Mouse (Mus musculus) liver, adult 2 months (tissue): ENCODE measurements at regions not wholly inside any gene's neighbourhood (a gene's known extent, or its start where the extent isn't known, plus 50 kb on each side); places are given as distances from the start of the nearest gene placed in this dataset.

Experiments
- DNase-seq: peaks from one replicate; pipeline ENCODE4 v3.0.0-alpha.2; 2011; ENCODE audit warnings: low read depth, low spot score; ENCODE audit errors: extremely low read depth
- H3K27ac ChIP-seq: fragments of 200-500 bp; replicated peaks from 2 replicates; pipeline ENCODE4 v1.5.1; 2012; ENCODE audit warnings: low read depth, mild to moderate bottlenecking, control low read depth, inconsistent platforms, low read length; ENCODE audit not compliant: insufficient read depth
- H3K27me3 ChIP-seq: fragments of 200-500 bp; 2 replicates; pipeline ENCODE4 v1.6.1; 2012; ENCODE audit warnings: mild to moderate bottlenecking, moderate library complexity, low read length, inconsistent platforms; ENCODE audit not compliant: control insufficient read depth, insufficient read depth
- H3K36me3 ChIP-seq: fragments of 200-500 bp; 2 replicates; pipeline ENCODE4 v1.6.1; 2012; ENCODE audit warnings: low read length, inconsistent platforms; ENCODE audit not compliant: control insufficient read depth, insufficient read depth
- H3K4me1 ChIP-seq: fragments of 200-500 bp; 2 replicates; pipeline ENCODE4 v1.6.1; 2011; ENCODE audit warnings: low read length; ENCODE audit not compliant: control insufficient read depth, insufficient read depth
- H3K4me3 ChIP-seq: fragments of 200-500 bp; 2 replicates; pipeline ENCODE4 v1.5.1; 2011; ENCODE audit warnings: low read depth, mild to moderate bottlenecking, control low read depth, low read length, moderate library complexity; ENCODE audit not compliant: insufficient read depth
- H3K79me2 ChIP-seq: fragments of 200-500 bp; 2 replicates; pipeline ENCODE4 v1.6.1; 2012; ENCODE audit warnings: inconsistent platforms, mild to moderate bottlenecking, low read length, moderate library complexity; ENCODE audit not compliant: control insufficient read depth, insufficient read depth
- H3K9ac ChIP-seq: fragments of 200-500 bp; 2 replicates; pipeline ENCODE4 v1.6.1; 2012; ENCODE audit warnings: low read depth, mild to moderate bottlenecking, control low read depth, inconsistent platforms, low read length
- CTCF ChIP-seq: fragments of 200-500 bp; IDR thresholded peaks from 2 replicates; pipeline ENCODE4 v1.5.1; 2011; ENCODE audit warnings: low read depth, low read length, control low read depth
- POLR2A ChIP-seq: fragments of 200-500 bp; IDR thresholded peaks from 2 replicates; pipeline ENCODE4 v1.6.1; 2011; ENCODE audit warnings: low read length, control low read depth; ENCODE audit not compliant: insufficient read depth; ENCODE audit errors: extremely low read depth
- WGBS: fragments of 180-500 bp; shearing (Covaris S2); methylation state at CpG from one replicate; pipeline ENCODE4 v1.1.7; 2018; 5-methylcytosine and 5-hydroxymethylcytosine counted together

GRCm38 (mm10) chr1:124652251-124652861, 607.0 kb upstream of the Dpp10 start:
- Histone ChIP-seq H3K27me3 (no peaks in the 10 kb centered on the region), H3K9ac (no peak overlapping the region), H3K36me3 (no peaks in the 10 kb centered on the region), H3K79me2 (no peaks in the 10 kb centered on the region), H3K4me3 (no peak overlapping the region), H3K4me1 (no peaks in the 10 kb centered on the region), H3K27ac (no peak overlapping the region)
- TF ChIP-seq POLR2A, result no peak
- no peak for TF ChIP-seq CTCF
- WGBS, result 77% methylated on average over 3 of the region's 3 CpGs
- no peak for DNase-seq

GRCm38 (mm10) chr1:124635246-124635768, 589.9 kb upstream of the Dpp10 start:
- Histone ChIP-seq H3K36me3 (no peaks in the 10 kb centered on the region), H3K9ac (no peak overlapping the region), H3K4me3 (no peak overlapping the region), H3K27me3 (no peaks in the 10 kb centered on the region), H3K27ac (no peak overlapping the region), H3K79me2 (no peaks in the 10 kb centered on the region), H3K4me1 (no peaks in the 10 kb centered on the region)
- no peak for TF ChIP-seq CTCF
- TF ChIP-seq POLR2A, result no peak
- no peak for DNase-seq

- TF ChIP-seq POLR2A, result no peak
- TF ChIP-seq CTCF, result no peak
- H3K27ac ChIP-seq, result no peak overlapping the region
- H3K4me3 ChIP-seq, result no peak overlapping the region
- no peaks in the 10 kb centered on the region for H3K36me3 ChIP-seq
- H3K4me1 ChIP-seq, result no peaks in the 10 kb centered on the region
- no peaks in the 10 kb centered on the region for H3K79me2 ChIP-seq
- no peak overlapping the region for H3K9ac ChIP-seq
- no peaks in the 10 kb centered on the region for H3K27me3 ChIP-seq
- DNase-seq, result no peak
These were observed 584.7 kb upstream of the Dpp10 start for GRCm38 (mm10) chr1:124630084-124630483.

DNA sequence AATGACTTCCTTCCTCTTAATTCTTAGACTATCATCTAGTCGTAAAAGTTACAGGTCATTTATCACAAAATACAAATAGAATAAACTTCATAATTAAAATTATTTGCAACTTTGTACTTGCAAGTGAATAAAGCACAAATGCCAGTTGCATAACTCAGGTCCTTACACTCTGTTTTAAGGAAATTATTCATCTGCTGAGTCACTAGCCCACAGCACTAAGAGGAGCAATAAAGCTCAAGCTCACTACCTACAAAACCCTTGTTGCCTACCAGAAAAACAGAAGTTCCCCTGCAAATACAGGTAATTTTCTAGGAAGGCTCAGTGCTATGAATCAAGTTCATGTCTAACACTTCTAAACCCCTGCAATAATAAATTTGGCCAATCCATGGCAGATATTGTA, 539.3 kb upstream of the Dpp10 start:
- H3K9ac ChIP-seq, result no peak overlapping the region
- no peaks in the 10 kb centered on the region for H3K27me3 ChIP-seq
- H3K27ac ChIP-seq, result no peak overlapping the region
- WGBS, result 79% methylated on average over 1 of the region's 1 CpGs
- no peak overlapping the region for H3K4me3 ChIP-seq
- H3K36me3 ChIP-seq, result no peaks in the 10 kb centered on the region
- DNase-seq, result no peak
- TF ChIP-seq POLR2A (no peak), CTCF (no peak)
- H3K4me1 ChIP-seq, result no peaks in the 10 kb centered on the region
- no peaks in the 10 kb centered on the region for H3K79me2 ChIP-seq
